Mouse (Mus musculus): ENCODE measurements at regions not wholly inside any gene's neighbourhood (a gene's known extent, or its start where the extent isn't known, plus 50 kb on each side); places are given as distances from the start of the nearest gene placed in this dataset.

- TF ChIP-seq CTCF (IDR thresholded peaks at IDR 0.05; ENCODE audit: extremely low read depth, insufficient read depth, low read length) (no peak), POLR2A (IDR thresholded peaks at IDR 0.05; ENCODE audit: extremely low read depth, insufficient read depth, low read length) (no peak)
Observed at GRCm38 (mm10) chr9:5448180-5448579, 103.0 kb downstream of the Casp12 start.

Measured in cortical plate, adult 2 months (tissue).